ENCODE assay signal across 8 mouse cellular contexts in genomic region chr2:156840301-156841027, GRCm38 (mm10). TPM values are rescaled to one million over a fixed set of nuclear protein-coding genes. Genes with fewer than 3 reads are reported as not detected.
DNase-seq lines count a peak whose midpoint lies in the region; ATAC-seq and TF ChIP-seq lines count a peak whose summit lies in the region.

No protein-coding gene starts in this region.

- DNase-seq in lung, adult 2 months = no peak
- no peak for DNase-seq in lung, postnatal 36 days
- peak; percentile 22 to 31 for DNase-seq in adrenal gland, adult 18-20 months (ENCODE audit: low spot score in 2 of 2)
- peak; percentile 55 for DNase-seq in kidney, postnatal 0 days (ENCODE audit: low spot score)
- DNase-seq in cerebellum, adult 9-10 months = no peak

- peak overlapping the region; percentile 72 for H3K9ac ChIP-seq in forebrain, embryonic 16.5 days (replicated peaks; ENCODE audit: low read depth, low read length)
- peak overlapping the region; percentile 93 for H3K9ac ChIP-seq in kidney, postnatal 0 days (ENCODE audit: low read depth, low read length)
- H3K9ac ChIP-seq in stomach, embryonic 14.5 days (replicated peaks; ENCODE audit: low read depth, low read length) = peak overlapping the region; percentile 86

- no peaks in the 10 kb centered on the region for H3K9me3 ChIP-seq in forebrain, embryonic 16.5 days (ENCODE audit: control insufficient read depth, low read length)
- no peaks in the 10 kb centered on the region for H3K9me3 ChIP-seq in kidney, postnatal 0 days (replicated peaks; ENCODE audit: low read length)
- no peaks in the 10 kb centered on the region for H3K9me3 ChIP-seq in stomach, embryonic 14.5 days (ENCODE audit: control insufficient read depth, low read depth, low read length)

- H3K4me2 ChIP-seq in forebrain, embryonic 16.5 days (ENCODE audit: low read length) = peak overlapping the region; percentile 88
- peak overlapping the region; percentile 68 for H3K4me2 ChIP-seq in kidney, postnatal 0 days (ENCODE audit: low read length)
- H3K4me2 ChIP-seq in stomach, embryonic 14.5 days (replicated peaks; ENCODE audit: low read depth, low read length) = peak overlapping the region; percentile 71

- H3K27ac ChIP-seq in forebrain, embryonic 16.5 days (ENCODE audit: low read length) = peak overlapping the region; percentile 82
- peak overlapping the region; percentile 95 for H3K27ac ChIP-seq in kidney, postnatal 0 days
- H3K27ac ChIP-seq in stomach, embryonic 14.5 days (ENCODE audit: low read length) = peak overlapping the region; percentile 98

- peak overlapping the region; percentile 58 for H3K4me3 ChIP-seq in lung, adult 2 months (replicated peaks; ENCODE audit: extremely low read depth, low read depth, low read length)
- H3K4me3 ChIP-seq in forebrain, embryonic 16.5 days (replicated peaks; ENCODE audit: low read length) = peak overlapping the region; percentile 75
- peak overlapping the region; percentile 89 for H3K4me3 ChIP-seq in kidney, postnatal 0 days (replicated peaks; ENCODE audit: low read depth, low read length)
- H3K4me3 ChIP-seq in stomach, embryonic 14.5 days (ENCODE audit: low read depth, low read length) = peak overlapping the region; percentile 92

- no peak for TF ChIP-seq POLR2A in lung, adult 2 months (IDR thresholded peaks at IDR 0.05; ENCODE audit: borderline replicate concordance, extremely low read depth, low read depth, low read length)

- H3K36me3 ChIP-seq in forebrain, embryonic 16.5 days (ENCODE audit: control insufficient read depth, insufficient read depth) = no peaks in the 10 kb centered on the region
- H3K36me3 ChIP-seq in kidney, postnatal 0 days (ENCODE audit: insufficient read depth, low read length) = no peaks in the 10 kb centered on the region
- peaks cover 20% of the 10 kb centered on the region for H3K36me3 ChIP-seq in stomach, embryonic 14.5 days (ENCODE audit: control insufficient read depth, insufficient read depth, low read length)

- no peak for TF ChIP-seq CTCF in lung, adult 2 months (IDR thresholded peaks at IDR 0.05; ENCODE audit: insufficient read depth, low read length)
- no peak for TF ChIP-seq CTCF in kidney, postnatal 0 days (IDR thresholded peaks at IDR 0.05; ENCODE audit: low read depth)

- no peaks in the 10 kb centered on the region for H3K27me3 ChIP-seq in forebrain, embryonic 16.5 days (replicated peaks; ENCODE audit: control insufficient read depth, insufficient read depth, low read length)
- no peaks in the 10 kb centered on the region for H3K27me3 ChIP-seq in kidney, postnatal 0 days (ENCODE audit: insufficient read depth, low read length)
- no peaks in the 10 kb centered on the region for H3K27me3 ChIP-seq in stomach, embryonic 14.5 days (ENCODE audit: control insufficient read depth, insufficient read depth, low read length)

- peak; percentile 47 for ATAC-seq in forebrain, embryonic 16.5 days
- peak; percentile 33; the same call in 1 of the 2 replicates for ATAC-seq in kidney, postnatal 0 days (replicated peaks; ENCODE audit: low FRiP score, low read depth)
- peak; percentile 7 for ATAC-seq in megakaryocyte progenitor cell, adult 5-6 weeks (replicated peaks; ENCODE audit: poor library complexity)
- peak; percentile 28 for ATAC-seq in stomach, embryonic 14.5 days (ENCODE audit: insufficient number of reproducible peaks, insufficient read depth, low FRiP score, low read depth)

- H3K4me1 ChIP-seq in lung, adult 2 months (ENCODE audit: control insufficient read depth, insufficient read depth, low read length) = peaks cover 15% of the 10 kb centered on the region
- H3K4me1 ChIP-seq in forebrain, embryonic 16.5 days (replicated peaks; ENCODE audit: control insufficient read depth, insufficient read depth, low read length) = peaks cover 48% of the 10 kb centered on the region
- H3K4me1 ChIP-seq in kidney, postnatal 0 days (replicated peaks; ENCODE audit: insufficient read depth, low read length) = peaks cover 39% of the 10 kb centered on the region
- peaks cover 48% of the 10 kb centered on the region for H3K4me1 ChIP-seq in stomach, embryonic 14.5 days (ENCODE audit: control insufficient read depth, insufficient read depth, low read length)

- under 1% methylated on average over 75 of the region's 79 CpGs for WGBS in lung, adult 2 months
- under 1% methylated on average over 52 of the region's 79 CpGs for WGBS in forebrain, embryonic 16.5 days
- under 1% methylated on average over 59 of the region's 79 CpGs for WGBS in kidney, postnatal 0 days
- WGBS in stomach, embryonic 14.5 days = under 1% methylated on average over 66 of the region's 79 CpGs

RNA-seq across cellular contexts. Expression of gene Tgif2, which starts 0.7 kb away (rescaled TPM):
- 8.4 and 11.8 TPM in 2 replicates for polyA plus RNA-seq in lung, adult 2 months (2012; rRNA removed)
- 1 to 10 TPM; 2.0 to 2.1 TPM for total RNA-seq in adrenal gland, adult 18-20 months (2021)
- polyA plus RNA-seq in forebrain, embryonic 16.5 days (2015; fragmentation: Nextera tagmentation; extraction: Ambion mirVana) = 33.1 and 39.1 TPM in 2 replicates
- 38.2 and 40.6 TPM in 2 replicates for polyA plus RNA-seq in kidney, postnatal 0 days (2015; fragmentation: Nextera tagmentation; extraction: Ambion mirVana)
- total RNA-seq in megakaryocyte progenitor cell, adult 5-6 weeks (2015) = 7.2 and 7.9 TPM in 2 replicates
- total RNA-seq in megakaryocyte progenitor cell, adult 5-6 weeks (2017) = 10.7 and 12.5 TPM in 2 replicates
- 67.1 and 73.7 TPM in 2 replicates for polyA plus RNA-seq in stomach, embryonic 14.5 days (2014; fragmentation: Nextera tagmentation; extraction: Ambion mirVana)

RNA-seq across cellular contexts. Expression of gene 4930518I15Rik, which starts 17.3 kb away (rescaled TPM):
- polyA plus RNA-seq in lung, adult 2 months (2012; rRNA removed) = 0.89 and 1.7 TPM in 2 replicates
- total RNA-seq in adrenal gland, adult 18-20 months (2021) = 1 to 10 TPM; 2.5 to 3.8 TPM
- polyA plus RNA-seq in forebrain, embryonic 16.5 days (2015; fragmentation: Nextera tagmentation; extraction: Ambion mirVana) = 10.2 and 15.0 TPM in 2 replicates
- polyA plus RNA-seq in kidney, postnatal 0 days (2015; fragmentation: Nextera tagmentation; extraction: Ambion mirVana) = 2.6 and 4.6 TPM in 2 replicates
- total RNA-seq in megakaryocyte progenitor cell, adult 5-6 weeks (2015) = 0.42 and 3.0 TPM in 2 replicates
- 1.2 TPM in 1 of 2 replicates, not detected in the other for total RNA-seq in megakaryocyte progenitor cell, adult 5-6 weeks (2017)
- polyA plus RNA-seq in stomach, embryonic 14.5 days (2014; fragmentation: Nextera tagmentation; extraction: Ambion mirVana) = 8.0 and 9.1 TPM in 2 replicates

RNA-seq across cellular contexts. Expression of gene Rab5if, which starts 22.5 kb away (rescaled TPM):
- polyA plus RNA-seq in lung, adult 2 months (2012; rRNA removed) = 82.5 and 104 TPM in 2 replicates
- total RNA-seq in adrenal gland, adult 18-20 months (2021) = 100 to 1,000 TPM; 223 to 330 TPM
- 131 and 139 TPM in 2 replicates for polyA plus RNA-seq in forebrain, embryonic 16.5 days (2015; fragmentation: Nextera tagmentation; extraction: Ambion mirVana)
- polyA plus RNA-seq in kidney, postnatal 0 days (2015; fragmentation: Nextera tagmentation; extraction: Ambion mirVana) = 227 and 252 TPM in 2 replicates
- 377 and 404 TPM in 2 replicates for total RNA-seq in megakaryocyte progenitor cell, adult 5-6 weeks (2015)
- total RNA-seq in megakaryocyte progenitor cell, adult 5-6 weeks (2017) = 204 and 210 TPM in 2 replicates
- 189 and 202 TPM in 2 replicates for polyA plus RNA-seq in stomach, embryonic 14.5 days (2014; fragmentation: Nextera tagmentation; extraction: Ambion mirVana)

RNA-seq across cellular contexts. Expression of gene Sla2, which starts 46.5 kb away (rescaled TPM):
- polyA plus RNA-seq in lung, adult 2 months (2012; rRNA removed) = 0.86 and 0.95 TPM in 2 replicates
- total RNA-seq in adrenal gland, adult 18-20 months (2021) = under 1 TPM in 1 of 2 experiments, not detected in 1; 0.22 TPM
- polyA plus RNA-seq in forebrain, embryonic 16.5 days (2015; fragmentation: Nextera tagmentation; extraction: Ambion mirVana) = 0.11 and 0.29 TPM in 2 replicates
- polyA plus RNA-seq in kidney, postnatal 0 days (2015; fragmentation: Nextera tagmentation; extraction: Ambion mirVana) = 0.18 and 0.32 TPM in 2 replicates
- 0.10 and 0.57 TPM in 2 replicates for total RNA-seq in megakaryocyte progenitor cell, adult 5-6 weeks (2015)
- total RNA-seq in megakaryocyte progenitor cell, adult 5-6 weeks (2017) = 0.37 and 0.92 TPM in 2 replicates
- polyA plus RNA-seq in stomach, embryonic 14.5 days (2014; fragmentation: Nextera tagmentation; extraction: Ambion mirVana) = 0.22 and 0.28 TPM in 2 replicates

Comparison
In these comparisons a context has a peak if more than half of its experiments do, and no peak if none do; other contexts are left out.
1. DNase-seq: peak in adrenal gland, adult 18-20 months (2 of 2) and kidney, postnatal 0 days (single experiment); none in lung, adult 2 months (single experiment), lung, postnatal 36 days (single experiment) and cerebellum, adult 9-10 months (single experiment).
2. Peak in every context shown above with its lines, with median percentiles within 50 percentile points of each other: H3K4me3 ChIP-seq, ATAC-seq, H3K27ac ChIP-seq, H3K4me2 ChIP-seq and H3K9ac ChIP-seq.